Mouse (Mus musculus) liver, embryonic 14.5 days (tissue): ENCODE data around the gene Egfem1. TPM values are rescaled to one million over a fixed set of nuclear protein-coding genes. Genes with fewer than 3 reads are reported as not detected.

ENCODE experiments used
- ATAC-seq: fragments of 200-750 bp; cut with Nextera tagmentation; 2 replicates; pipeline ENCODE4 v1.8.0; 2017; ENCODE audit warnings: moderate number of reproducible peaks, mild to moderate bottlenecking, moderate library complexity; ENCODE audit not compliant: insufficient read depth
- DNase-seq, 3 experiments: peaks; one replicate each; pipeline ENCODE4 v3.0.0-alpha.2; 2012 to 2013; ENCODE audit warnings: low read depth in 3 of 3, low spot score in 3 of 3
- H3K27ac ChIP-seq: fragments of 300-500 bp; sonication (generic); 2 replicates; pipeline ENCODE4 v1.5.1; 2014; ENCODE audit warnings: moderate library complexity, mild to moderate bottlenecking, control low read depth, inconsistent platforms
- H3K27me3 ChIP-seq: fragments of 300-500 bp; sonication (generic); 2 replicates; pipeline ENCODE4 v1.6.1; 2014; ENCODE audit warnings: mild to moderate bottlenecking, low read length, moderate library complexity; ENCODE audit not compliant: control insufficient read depth, insufficient read depth
- H3K36me3 ChIP-seq: fragments of 300-500 bp; sonication (generic); replicated peaks from 2 replicates; pipeline ENCODE4 v1.6.1; 2014; ENCODE audit warnings: low read depth; ENCODE audit not compliant: control insufficient read depth, insufficient read depth
- H3K4me1 ChIP-seq, 2 experiments: fragments of 200-500 bp in 1 of 2; fragments of 300-500 bp in 1 of 2; sonication (generic) in 1 of 2; replicated peaks; 2 replicates each; pipeline ENCODE4 v1.6.1; 2012 to 2014; ENCODE audit warnings: antibody characterized with exemption in 1 of 2, inconsistent platforms in 1 of 2, low read length in 1 of 2; ENCODE audit not compliant: control insufficient read depth in 2 of 2, insufficient read depth in 2 of 2
- H3K4me2 ChIP-seq: fragments of 300-500 bp; sonication (generic); 2 replicates; pipeline ENCODE4 v1.6.1; 2014; ENCODE audit warnings: low read depth, mild to moderate bottlenecking, control low read depth, moderate library complexity
- H3K4me3 ChIP-seq, 2 experiments: fragments of 200-500 bp in 1 of 2; fragments of 300-500 bp in 1 of 2; sonication (generic) in 1 of 2; 2 replicates each; pipeline ENCODE4 v1.5.1; 2012 to 2014; ENCODE audit warnings: low read depth in 2 of 2, low read length in 2 of 2, mild to moderate bottlenecking in 2 of 2, control low read depth in 1 of 2, inconsistent platforms in 1 of 2, moderate library complexity in 1 of 2; ENCODE audit not compliant: insufficient read depth in 1 of 2
- H3K9ac ChIP-seq: fragments of 300-500 bp; sonication (generic); replicated peaks from 2 replicates; pipeline ENCODE4 v1.6.1; 2014; ENCODE audit warnings: mild to moderate bottlenecking, control low read depth, moderate library complexity
- H3K9me3 ChIP-seq: fragments of 300-500 bp; sonication (generic); 2 replicates; pipeline ENCODE4 v1.6.1; 2016; ENCODE audit warnings: low read length, mixed read lengths; ENCODE audit not compliant: control insufficient read depth
- CTCF ChIP-seq: IDR thresholded peaks from 2 replicates; pipeline ENCODE4 v1.5.1; 2016; ENCODE audit warnings: antibody characterized with exemption, low read depth, control low read depth
- EP300 ChIP-seq: IDR thresholded peaks from 2 replicates; pipeline ENCODE4 v1.6.1; 2016; ENCODE audit warnings: antibody characterized with exemption, low read depth
- WGBS: fragments of 180-500 bp; shearing (Covaris S2); extraction: QIAGEN DNeasy Blood & Tissue Kit; methylation state at CpG from one replicate; pipeline ENCODE4 v1.1.7; 2014; ENCODE audit not compliant: insufficient replicate concordance; 5-methylcytosine and 5-hydroxymethylcytosine counted together
- polyA plus RNA-seq, 2 experiments: library from polyadenylated mRNA; depleted of rRNA in 1 of 2; stranded (reverse) in 1 of 2; unstranded in 1 of 2; fragments of >200 nt; fragmentation: Nextera tagmentation in 1 of 2; extraction: Ambion mirVana in 1 of 2; gene quantifications; 2 replicates each; pipeline versions ENCODE4 v1.2.1 to v1.2.3; 2012 to 2014

Egfem1 gene
- polyA plus RNA-seq, 2 experiments, result 0.12 to 0.36 TPM

DNA sequence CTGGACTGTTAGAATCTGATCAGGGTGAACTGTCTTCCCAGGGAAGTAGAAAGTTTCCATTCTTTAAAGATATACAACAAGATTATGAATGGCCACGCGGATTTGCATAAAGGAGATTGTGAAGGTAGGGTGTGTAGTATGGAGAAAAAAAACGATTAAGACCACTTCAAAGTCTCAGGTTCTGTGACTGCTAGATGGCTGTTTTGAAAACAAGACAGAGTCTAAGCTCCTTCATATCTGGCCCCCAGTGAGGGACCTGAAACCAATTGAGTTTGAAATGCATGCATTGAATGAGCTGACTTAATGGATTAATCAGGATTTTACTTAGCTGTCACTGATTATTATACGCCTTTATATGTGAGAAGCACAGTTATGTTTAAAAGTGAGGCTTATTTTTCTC lies 86.6 kb downstream of the Egfem1 start:
- TF ChIP-seq CTCF (no peak), EP300 (no peak)
- Histone ChIP-seq H3K4me1 (no peaks in the 10 kb centered on the region), H3K4me2 (no peak overlapping the region), H3K4me3 (no peak overlapping the region), H3K9ac (no peak overlapping the region), H3K27me3 (no peaks in the 10 kb centered on the region), H3K27ac (no peak overlapping the region), H3K36me3 (no peaks in the 10 kb centered on the region), H3K9me3 (no peaks in the 10 kb centered on the region)
- ATAC-seq, result no peak
- DNase-seq, result no peak
- WGBS, result 58% methylated on average over 4 of the region's 4 CpGs

DNA sequence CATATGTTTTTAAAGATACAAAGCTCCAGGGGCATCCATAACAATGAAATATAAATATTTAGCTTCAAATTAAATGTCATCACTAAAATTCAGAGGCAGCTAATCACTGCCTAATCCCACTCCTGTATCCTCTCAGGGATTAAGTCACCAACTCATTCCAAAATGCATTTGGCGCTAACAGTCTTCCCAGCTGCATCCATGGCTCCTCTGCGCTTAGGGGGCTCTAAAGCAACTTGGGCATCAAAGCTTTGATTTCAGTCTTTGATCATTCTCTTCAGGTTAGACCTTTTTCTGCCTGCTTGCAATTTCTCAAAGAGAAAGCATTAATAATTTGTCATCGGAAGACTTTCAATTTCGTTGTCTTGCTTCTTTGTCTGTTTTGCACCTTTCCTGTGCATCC lies 87.2 kb downstream of the Egfem1 start:
- H3K4me3 ChIP-seq, result no peak overlapping the region
- H3K36me3 ChIP-seq, result no peaks in the 10 kb centered on the region
- no peak overlapping the region for H3K4me2 ChIP-seq
- H3K27ac ChIP-seq, result no peak overlapping the region
- ATAC-seq (no peak), DNase-seq (no peak)
- no peaks in the 10 kb centered on the region for H3K4me1 ChIP-seq
- 71% methylated on average over 4 of the region's 4 CpGs for WGBS
- TF ChIP-seq EP300 (no peak), CTCF (no peak)
- no peak overlapping the region for H3K9ac ChIP-seq
- H3K9me3 ChIP-seq, result no peaks in the 10 kb centered on the region
- no peaks in the 10 kb centered on the region for H3K27me3 ChIP-seq

DNA sequence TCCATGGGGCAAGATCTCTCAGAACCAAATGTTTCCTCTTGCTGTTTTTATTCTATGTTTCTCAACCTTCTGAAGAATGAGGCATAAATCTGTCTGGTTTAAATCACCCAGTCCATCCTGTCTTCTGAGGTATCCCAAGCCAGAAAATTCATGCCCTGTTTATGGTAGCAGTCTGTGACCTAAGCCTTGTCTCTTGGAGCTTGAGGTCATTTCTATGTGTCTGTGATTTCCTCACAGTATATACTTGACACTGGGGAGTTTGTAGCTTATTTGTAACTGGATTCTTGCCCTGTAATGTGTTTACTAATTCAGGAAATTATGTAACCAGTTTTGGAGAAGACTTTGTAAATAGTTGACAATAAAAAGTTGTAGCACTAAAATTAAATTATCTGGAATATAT lies 95.2 kb downstream of the Egfem1 start:
- H3K9ac ChIP-seq, result no peak overlapping the region
- no peaks in the 10 kb centered on the region for H3K27me3 ChIP-seq
- no peak overlapping the region for H3K4me3 ChIP-seq
- TF ChIP-seq EP300 (no peak), CTCF (no peak)
- H3K27ac ChIP-seq, result no peak overlapping the region
- H3K36me3 ChIP-seq, result no peaks in the 10 kb centered on the region
- H3K4me1 ChIP-seq, result no peaks in the 10 kb centered on the region
- DNase-seq, result no peak
- no peak overlapping the region for H3K4me2 ChIP-seq
- ATAC-seq, result no peak
- no peaks in the 10 kb centered on the region for H3K9me3 ChIP-seq

DNA sequence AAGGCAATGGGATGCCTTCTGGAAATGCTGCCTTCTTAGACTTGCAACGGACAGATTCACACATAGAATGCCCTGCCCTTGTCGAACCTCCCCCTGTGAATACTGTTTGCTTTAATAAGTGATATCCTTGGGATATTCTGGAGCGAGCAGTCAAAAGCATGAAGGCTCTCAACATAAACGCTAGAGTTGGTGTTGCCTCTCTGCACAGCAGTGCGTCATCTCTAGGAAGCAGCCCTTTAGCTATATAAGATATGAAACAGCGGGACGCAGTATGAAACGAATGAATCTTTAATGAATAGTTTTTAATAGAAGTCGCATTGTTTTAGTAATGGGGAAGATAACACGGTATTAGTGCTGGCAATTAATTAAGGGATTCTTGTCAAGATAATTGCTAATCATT lies 101.2 kb downstream of the Egfem1 start:
- no peak for DNase-seq
- H3K4me1 ChIP-seq, result no peaks in the 10 kb centered on the region
- no peak overlapping the region for H3K9ac ChIP-seq
- H3K36me3 ChIP-seq, result no peaks in the 10 kb centered on the region
- TF ChIP-seq EP300 (no peak), CTCF (no peak)
- H3K9me3 ChIP-seq, result no peaks in the 10 kb centered on the region
- no peaks in the 10 kb centered on the region for H3K27me3 ChIP-seq
- no peak overlapping the region for H3K27ac ChIP-seq
- no peak overlapping the region for H3K4me2 ChIP-seq
- ATAC-seq, result no peak
- H3K4me3 ChIP-seq, result no peak overlapping the region
- 72% methylated on average over 10 of the region's 10 CpGs for WGBS

DNA sequence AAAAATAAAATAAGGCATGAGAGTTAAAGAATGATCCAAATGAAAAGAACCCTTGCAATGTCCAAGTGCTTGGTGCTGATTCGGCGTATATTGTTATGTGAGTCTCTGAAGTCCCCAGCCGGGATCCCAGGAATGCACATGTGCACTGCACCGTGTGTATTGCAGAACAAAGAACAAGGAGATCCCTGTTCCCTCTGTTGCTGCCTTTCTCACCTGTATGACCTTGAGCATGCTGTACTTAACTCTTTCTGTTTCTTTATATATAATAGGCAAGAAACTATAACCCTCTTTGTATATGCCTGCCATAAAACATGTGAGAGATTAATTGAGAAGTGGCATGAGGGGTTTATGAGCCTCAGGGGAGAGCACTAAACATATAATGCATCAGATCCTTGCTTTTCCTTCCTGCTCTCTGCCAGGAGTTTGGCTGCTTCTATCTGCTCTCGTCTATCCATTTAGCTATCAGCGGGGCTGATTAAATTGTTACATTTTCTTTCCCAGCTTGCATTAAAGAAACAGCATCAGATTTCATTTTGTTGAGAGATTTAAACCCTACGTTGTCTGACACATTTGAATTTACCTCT lies 101.9 kb downstream of the Egfem1 start:
- no peak for DNase-seq
- TF ChIP-seq EP300, result no peak
- TF ChIP-seq CTCF, result no peak

More for the DNA sequence above, 101.9 kb downstream of the Egfem1 start:
- no peak overlapping the region for H3K27ac ChIP-seq
- no peaks in the 10 kb centered on the region for H3K27me3 ChIP-seq
- H3K9me3 ChIP-seq, result no peaks in the 10 kb centered on the region
- no peaks in the 10 kb centered on the region for H3K4me1 ChIP-seq
- 62% methylated on average over 7 of the region's 7 CpGs for WGBS
- H3K9ac ChIP-seq, result no peak overlapping the region
- ATAC-seq, result no peak
- H3K4me2 ChIP-seq, result no peak overlapping the region
- H3K36me3 ChIP-seq, result no peaks in the 10 kb centered on the region
- H3K4me3 ChIP-seq, result no peak overlapping the region
